Mouse (Mus musculus) kidney, adult 2 months (tissue): ENCODE data around the gene Nccrp1.

Source experiments
- CTCF ChIP-seq: fragments of 200-500 bp; conservative IDR thresholded peaks from 2 replicates; pipeline ENCODE4 v1.5.1; 2011; ENCODE audit warnings: low read depth, mild to moderate bottlenecking, control low read depth, low read length, moderate library complexity, mixed read lengths; ENCODE audit not compliant: insufficient read depth, insufficient read length
- POLR2A ChIP-seq: fragments of 200-500 bp; IDR thresholded peaks from one replicate; pipeline ENCODE4 v1.6.1; 2011; ENCODE audit warnings: low read depth, low read length, control low read depth

DNA sequence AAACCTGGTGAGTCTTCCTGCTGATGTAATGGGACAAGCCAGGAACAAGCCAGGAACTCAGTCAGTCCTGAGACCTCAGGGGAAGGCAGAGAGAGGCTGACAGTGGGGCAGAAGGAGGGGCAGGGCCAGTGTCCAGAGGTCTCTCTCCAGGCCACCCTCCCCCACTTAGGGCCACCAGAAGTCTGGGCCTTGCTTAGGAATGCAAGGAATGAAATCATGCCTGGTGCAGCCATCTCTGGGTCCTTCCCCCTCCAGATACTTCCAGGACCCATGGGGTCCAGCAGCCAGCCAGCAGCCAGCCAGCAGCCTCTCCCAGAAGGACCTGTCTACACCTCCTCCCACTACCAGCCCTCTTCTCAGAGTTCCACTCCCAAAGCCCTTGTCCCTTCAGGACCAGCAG lies 40.6 kb upstream of the Nccrp1 start:
- TF ChIP-seq CTCF (no peak), POLR2A (no peak)
